Mouse (Mus musculus): Measurements from ENCODE around the gene Susd1.

GRCm38 (mm10) chr4:59355421-59355820, 83.0 kb downstream of the Susd1 start:
- TF ChIP-seq CTCF (IDR thresholded peaks at IDR 0.05; ENCODE audit: low read depth, low read length), result no peak
- no peak for TF ChIP-seq POLR2A (IDR thresholded peaks at IDR 0.05; ENCODE audit: insufficient read depth, low read length)
- no peak for TF ChIP-seq EP300 (IDR thresholded peaks at IDR 0.05; ENCODE audit: insufficient read depth, low read depth, low read length)
